Mouse (Mus musculus) cerebellum, adult 2 months (tissue): ENCODE measurements at regions not wholly inside any gene's neighbourhood (a gene's known extent, or its start where the extent isn't known, plus 50 kb on each side); places are given as distances from the start of the nearest gene placed in this dataset.

ENCODE experiments used
- CTCF ChIP-seq: fragments of 200-500 bp; IDR thresholded peaks from 2 replicates; pipeline ENCODE4 v1.5.1; 2011; ENCODE audit warnings: low read depth, mild to moderate bottlenecking, control low read depth, low read length, moderate library complexity, borderline replicate concordance; ENCODE audit not compliant: insufficient read depth
- POLR2A ChIP-seq: fragments of 200-500 bp; IDR thresholded peaks from 2 replicates; pipeline ENCODE4 v1.6.1; 2011; ENCODE audit warnings: low read length, control low read depth, borderline replicate concordance; ENCODE audit not compliant: insufficient read depth

DNA sequence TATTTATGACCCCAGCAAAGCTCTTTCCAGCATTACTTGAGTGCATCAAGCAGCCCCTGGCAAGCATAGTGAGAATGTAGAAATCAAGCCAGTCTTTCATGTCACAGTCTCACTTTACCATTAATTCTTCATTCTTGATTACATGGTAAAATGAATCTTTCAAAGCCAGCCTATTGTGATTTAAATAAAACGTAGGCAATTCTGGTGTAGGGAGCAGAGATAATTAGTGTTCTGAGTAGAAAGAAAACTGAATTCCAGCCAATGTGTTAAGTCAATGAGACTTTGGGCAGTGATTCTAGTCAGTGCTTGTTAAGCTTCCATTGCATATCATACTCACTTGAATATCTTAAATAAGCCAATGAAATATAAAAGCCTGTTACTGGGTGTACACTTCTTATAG is 338.0 kb upstream of the Kynu start:
- TF ChIP-seq POLR2A (no peak), CTCF (no peak)
